In genomic region chr4:152477466-152478223, GRCm38 (mm10) we compare ENCODE assay signal across 8 mouse cellular contexts. TPM values are rescaled to one million over a fixed set of nuclear protein-coding genes. Genes with fewer than 3 reads are reported as not detected.
DNase-seq lines count a peak whose midpoint lies in the region; ATAC-seq lines count a peak whose summit lies in the region.

Gene Kcnab2, minus strand, starts transcription at chr4:152477871.

- peaks cover 17% of the 10 kb centered on the region for H3K4me1 ChIP-seq in intestine, embryonic 15.5 days (replicated peaks)

- peak; percentile 99 for DNase-seq in adrenal gland, postnatal 10 days
- peak; percentile 99 for DNase-seq in embryo, embryonic 9.5 days (ENCODE audit: extremely low spot score)
- peak; percentile 94 to 98 for DNase-seq in gastrocnemius, postnatal 4 days (ENCODE audit: low spot score in 2 of 2)
- peak; percentile 100 for DNase-seq in left cerebral cortex, postnatal 14 days (ENCODE audit: low spot score in 2 of 2)
- DNase-seq in right cerebral cortex, postnatal 14 days: peak; percentile 100
- DNase-seq in urinary bladder, postnatal 25 days (ENCODE audit: low spot score): peak; percentile 98

- H3K9me3 ChIP-seq in intestine, embryonic 15.5 days: no peaks in the 10 kb centered on the region

- under 1% methylated on average over 63 of the region's 63 CpGs for WGBS in intestine, embryonic 15.5 days

- H3K4me2 ChIP-seq in intestine, embryonic 15.5 days (replicated peaks): peak within 1 kb of the TSS; percentile 88

- peak within 1 kb of the TSS; percentile 67 for H3K9ac ChIP-seq in intestine, embryonic 15.5 days

- intact Hi-C loops in left cerebral cortex, postnatal 14 days (cut with DNase I): no loop called here

- peak within 1 kb of the TSS; percentile 69 for H3K4me3 ChIP-seq in intestine, embryonic 15.5 days (replicated peaks)

- H3K36me3 ChIP-seq in intestine, embryonic 15.5 days: no peaks in the 10 kb centered on the region

- peak within 1 kb of the TSS; percentile 70 for H3K27ac ChIP-seq in intestine, embryonic 15.5 days

- ATAC-seq in intestine, embryonic 15.5 days: peak; percentile 98
- peak; percentile 95 for ATAC-seq in megakaryocyte-erythroid progenitor cell, adult 5-6 weeks (replicated peaks; ENCODE audit: low FRiP score, low TSS enrichment, poor library complexity, severe bottlenecking)

- H3K27me3 ChIP-seq in intestine, embryonic 15.5 days (replicated peaks): peaks cover 18% of the 10 kb centered on the region

RNA-seq across cellular contexts. Expression of gene Kcnab2, which starts in this region (rescaled TPM):
- 10 to 100 TPM in 1 of 2 experiments, 1 to 10 TPM in 1; 8.1 to 12.0 TPM for total RNA-seq in adrenal gland, postnatal 10 days (2021)
- 1 to 10 TPM; 5.6 to 6.1 TPM for total RNA-seq in gastrocnemius, postnatal 4 days (2021)
- polyA plus RNA-seq in intestine, embryonic 15.5 days (2015; fragmentation: Nextera tagmentation; extraction: Ambion mirVana): 3.6 and 3.8 TPM in 2 replicates
- total RNA-seq in left cerebral cortex, postnatal 14 days (2021): 100 to 1,000 TPM; 216 to 228 TPM
- total RNA-seq in megakaryocyte-erythroid progenitor cell, adult 5-6 weeks (2014; fragmentation: Nextera tagmentation): 42.5 and 57.5 TPM in 2 replicates
- total RNA-seq in megakaryocyte-erythroid progenitor cell, adult 5-6 weeks (2017): 59.7 and 75.3 TPM in 2 replicates

Comparison
In these comparisons a context has a peak if more than half of its experiments do, and no peak if none do; other contexts are left out.
1. Peak in every context shown above with its lines: DNase-seq, ATAC-seq, H3K4me3 ChIP-seq and H3K27ac ChIP-seq.